Mouse (Mus musculus) limb, embryonic 11.5 days (tissue): ENCODE measurements around the gene Wdfy1. TPM values are rescaled to one million over a fixed set of nuclear protein-coding genes. Genes with fewer than 3 reads are reported as not detected.
A peak's percentile ranks its signal among the peaks of the same experiment; 100 is the strongest.

Experiments
- ATAC-seq: fragments of 200-750 bp; cut with Nextera tagmentation; 2 replicates; pipeline ENCODE4 v1.8.0; 2017; ENCODE audit warnings: low read depth; ENCODE audit not compliant: insufficient number of reproducible peaks, low FRiP score, low TSS enrichment
- DNase-seq: peaks from one replicate; pipeline ENCODE4 v3.0.0-alpha.2; 2015; ENCODE audit warnings: low spot score
- H3K27ac ChIP-seq: fragments of 300-500 bp; sonication (generic); replicated peaks from 2 replicates; pipeline ENCODE4 v1.5.1; 2014; ENCODE audit warnings: low read depth, mild to moderate bottlenecking, low read length
- H3K27me3 ChIP-seq: fragments of 300-500 bp; sonication (generic); 2 replicates; pipeline ENCODE4 v1.6.1; 2014; ENCODE audit warnings: mild to moderate bottlenecking, low read length, mixed read lengths; ENCODE audit not compliant: control insufficient read depth, insufficient read depth
- H3K36me3 ChIP-seq: fragments of 300-500 bp; sonication (generic); 2 replicates; pipeline ENCODE4 v1.6.1; 2014; ENCODE audit warnings: mild to moderate bottlenecking, low read length, moderate library complexity, mixed read lengths; ENCODE audit not compliant: control insufficient read depth, insufficient read depth
- H3K4me1 ChIP-seq: fragments of 300-500 bp; sonication (generic); 2 replicates; pipeline ENCODE4 v1.6.1; 2014; ENCODE audit warnings: low read length, mixed read lengths; ENCODE audit not compliant: control insufficient read depth, insufficient read depth
- H3K4me2 ChIP-seq: fragments of 300-500 bp; sonication (generic); 2 replicates; pipeline ENCODE4 v1.6.1; 2014; ENCODE audit warnings: low read depth, mild to moderate bottlenecking, moderate library complexity; ENCODE audit not compliant: severe bottlenecking
- H3K4me3 ChIP-seq: fragments of 300-500 bp; sonication (generic); 2 replicates; pipeline ENCODE4 v1.5.1; 2014; ENCODE audit warnings: low read depth, low read length
- H3K9ac ChIP-seq: fragments of 300-500 bp; sonication (generic); 2 replicates; pipeline ENCODE4 v1.6.1; 2014; ENCODE audit warnings: mild to moderate bottlenecking, low read length
- H3K9me3 ChIP-seq: fragments of 300-500 bp; sonication (generic); 2 replicates; pipeline ENCODE4 v1.6.1; 2016; ENCODE audit warnings: low read length; ENCODE audit not compliant: control insufficient read depth
- WGBS: fragments of 180-500 bp; shearing (Covaris S2); extraction: QIAGEN DNeasy Blood & Tissue Kit; methylation state at CpG from one replicate; pipeline ENCODE4 v1.1.7; 2014; 5-methylcytosine and 5-hydroxymethylcytosine counted together
- polyA plus RNA-seq: library from polyadenylated mRNA; unstranded; fragments of >200 nt; fragmentation: Nextera tagmentation; extraction: Ambion mirVana; gene quantifications from 2 replicates; pipeline ENCODE4 v1.2.1, GENCODE M21; 2014

Wdfy1 gene
- polyA plus RNA-seq, 1 experiment from 2014 or later = 29.8 TPM

- Histone ChIP-seq H3K9me3 (no peaks in the 10 kb centered on the region), H3K27ac (no peak overlapping the region), H3K4me3 (no peak overlapping the region), H3K27me3 (no peaks in the 10 kb centered on the region), H3K4me2 (no peak overlapping the region), H3K9ac (no peak overlapping the region), H3K4me1 (no peaks in the 10 kb centered on the region), H3K36me3 (no peaks in the 10 kb centered on the region)
- 94% methylated on average over 11 of the region's 11 CpGs for WGBS
- DNase-seq = no peak
- no peak for ATAC-seq
These were observed 27.0 kb upstream of the Wdfy1 start for GRCm38 (mm10) chr1:79802858-79803427.

GRCm38 (mm10) chr1:79797084-79797483 lies 21.1 kb upstream of the Wdfy1 start:
- ATAC-seq = no peak
- H3K27me3 ChIP-seq = no peaks in the 10 kb centered on the region
- no peaks in the 10 kb centered on the region for H3K9me3 ChIP-seq
- H3K27ac ChIP-seq = no peak overlapping the region
- H3K4me2 ChIP-seq = no peak overlapping the region
- DNase-seq = no peak
- H3K4me1 ChIP-seq = no peaks in the 10 kb centered on the region
- H3K36me3 ChIP-seq = no peaks in the 10 kb centered on the region
- H3K9ac ChIP-seq = no peak overlapping the region
- no peak overlapping the region for H3K4me3 ChIP-seq
- 91% methylated on average over 3 of the region's 3 CpGs for WGBS

GRCm38 (mm10) chr1:79786267-79786927 lies 10.5 kb upstream of the Wdfy1 start:
- Histone ChIP-seq H3K27ac (no peak overlapping the region), H3K27me3 (no peaks in the 10 kb centered on the region), H3K4me1 (no peaks in the 10 kb centered on the region), H3K9me3 (no peaks in the 10 kb centered on the region), H3K36me3 (peaks cover 13% of the 10 kb centered on the region), H3K9ac (no peak overlapping the region), H3K4me2 (no peak overlapping the region), H3K4me3 (no peak overlapping the region)
- ATAC-seq (no peak), DNase-seq (peak; percentile 42)
- 72% methylated on average over 7 of the region's 7 CpGs for WGBS

- Histone ChIP-seq H3K27me3 (no peaks in the 10 kb centered on the region), H3K9ac (no peak overlapping the region), H3K4me1 (no peaks in the 10 kb centered on the region), H3K9me3 (no peaks in the 10 kb centered on the region), H3K27ac (no peak overlapping the region), H3K36me3 (peaks cover 19% of the 10 kb centered on the region), H3K4me2 (no peak overlapping the region), H3K4me3 (no peak overlapping the region)
- DNase-seq (no peak), ATAC-seq (no peak)
- WGBS = 84% methylated on average over 3 of the region's 3 CpGs
These were observed 6.5 kb upstream of the Wdfy1 start for GRCm38 (mm10) chr1:79782433-79782832.

- Histone ChIP-seq H3K4me3 (no peak overlapping the region), H3K9me3 (no peaks in the 10 kb centered on the region), H3K9ac (no peak overlapping the region), H3K4me2 (no peak overlapping the region), H3K4me1 (no peaks in the 10 kb centered on the region), H3K27ac (no peak overlapping the region), H3K36me3 (peaks cover 19% of the 10 kb centered on the region), H3K27me3 (no peaks in the 10 kb centered on the region)
- ATAC-seq (no peak), DNase-seq (no peak)
- WGBS = 95% methylated on average over 11 of the region's 11 CpGs
These were observed 2.1 kb upstream of the Wdfy1 start for GRCm38 (mm10) chr1:79778011-79778410.

GRCm38 (mm10) chr1:79774164-79774780 lies 1.7 kb downstream of the Wdfy1 start:
- H3K9ac ChIP-seq = no peak overlapping the region
- no peak overlapping the region for H3K4me3 ChIP-seq
- H3K9me3 ChIP-seq = no peaks in the 10 kb centered on the region
- H3K4me1 ChIP-seq = no peaks in the 10 kb centered on the region
- H3K4me2 ChIP-seq = no peak overlapping the region
- peaks cover 3% of the 10 kb centered on the region; the same call in 1 of the 2 replicates for H3K36me3 ChIP-seq
- 84% methylated on average over 4 of the region's 4 CpGs for WGBS
- DNase-seq (no peak), ATAC-seq (no peak)
- H3K27ac ChIP-seq = no peak overlapping the region
- H3K27me3 ChIP-seq = no peaks in the 10 kb centered on the region

- H3K36me3 ChIP-seq = no peaks in the 10 kb centered on the region
- no peaks in the 10 kb centered on the region for H3K4me1 ChIP-seq
- DNase-seq = no peak
- no peak for ATAC-seq
- no peaks in the 10 kb centered on the region for H3K27me3 ChIP-seq
- H3K4me2 ChIP-seq = no peak overlapping the region
- H3K27ac ChIP-seq = no peak overlapping the region
- no peaks in the 10 kb centered on the region for H3K9me3 ChIP-seq
- H3K9ac ChIP-seq = no peak overlapping the region
- 55% methylated on average over 1 of the region's 1 CpGs for WGBS
- H3K4me3 ChIP-seq = no peak overlapping the region
These were observed 7.7 kb downstream of the Wdfy1 start for GRCm38 (mm10) chr1:79768231-79768630.

- Histone ChIP-seq H3K4me2 (no peak overlapping the region), H3K27me3 (no peaks in the 10 kb centered on the region), H3K27ac (no peak overlapping the region), H3K9me3 (no peaks in the 10 kb centered on the region), H3K4me1 (peaks cover 3% of the 10 kb centered on the region; the same call in 1 of the 2 replicates), H3K4me3 (no peak overlapping the region), H3K36me3 (no peaks in the 10 kb centered on the region), H3K9ac (no peak overlapping the region)
- DNase-seq = no peak
- 89% methylated on average over 1 of the region's 1 CpGs for WGBS
- no peak for ATAC-seq
These were observed 11.5 kb downstream of the Wdfy1 start for GRCm38 (mm10) chr1:79764483-79764882.
